Mouse (Mus musculus) cortical plate, adult 2 months (tissue): ENCODE data around the gene Gramd4.
"Not testable (repeated sequence)": the region's sequence is repeated elsewhere in the genome, so short reads cannot be mapped to it uniquely, and the experiment has no call there.

Experiments
- CTCF ChIP-seq: fragments of 200-500 bp; IDR thresholded peaks from 2 replicates; pipeline ENCODE4 v1.5.1; 2011; ENCODE audit warnings: mild to moderate bottlenecking, control low read depth, low read length; ENCODE audit not compliant: insufficient read depth; ENCODE audit errors: extremely low read depth
- POLR2A ChIP-seq: fragments of 200-500 bp; IDR thresholded peaks from 2 replicates; pipeline ENCODE4 v1.6.1; 2011; ENCODE audit warnings: mild to moderate bottlenecking, low read length, control low read depth; ENCODE audit not compliant: insufficient read depth; ENCODE audit errors: extremely low read depth

GRCm38 (mm10) chr15:86161800-86162199 lies 104.3 kb downstream of the Gramd4 start:
- not testable (repeated sequence) for TF ChIP-seq CTCF, POLR2A
